Mouse (Mus musculus) lung, adult 18-20 months (tissue): ENCODE results near the gene Elovl6.

Source experiments
- DNase-seq, 2 experiments: peaks; one replicate each; pipeline ENCODE4 v3.0.0; 2022; ENCODE audit warnings: mixed read lengths in 2 of 2

Gene Elovl6

GRCm38 (mm10) chr3:129532180-129532864 lies at the start of gene Elovl6:
TSS of gene Elovl6 (plus strand) at chr3:129532355.
- peak; percentile 38 to 55 for DNase-seq

- no peak for DNase-seq
These were observed 43.4 kb upstream of the Elovl6 start for GRCm38 (mm10) chr3:129488774-129489173.

GRCm38 (mm10) chr3:129494123-129494522 lies 38.0 kb upstream of the Elovl6 start:
- peak; percentile 4 to 6 for DNase-seq

- no peak for DNase-seq
These were observed 37.4 kb upstream of the Elovl6 start for GRCm38 (mm10) chr3:129494731-129495130.

GRCm38 (mm10) chr3:129503781-129504180 lies 28.4 kb upstream of the Elovl6 start:
- no peak for DNase-seq

- DNase-seq = no peak
These were observed 27.2 kb upstream of the Elovl6 start for GRCm38 (mm10) chr3:129504928-129505327.

GRCm38 (mm10) chr3:129507736-129508135 lies 24.4 kb upstream of the Elovl6 start:
- DNase-seq = no peak

- no peak for DNase-seq
These were observed 23.6 kb upstream of the Elovl6 start for GRCm38 (mm10) chr3:129508571-129508970.

- DNase-seq = peak; percentile 52 to 76
These were observed 22.4 kb upstream of the Elovl6 start for GRCm38 (mm10) chr3:129509725-129510124.

GRCm38 (mm10) chr3:129515863-129516436 lies 16.2 kb upstream of the Elovl6 start:
- DNase-seq = no peak

GRCm38 (mm10) chr3:129520499-129520898 lies 11.7 kb upstream of the Elovl6 start:
- DNase-seq = no peak

GRCm38 (mm10) chr3:129523456-129524143 lies 8.6 kb upstream of the Elovl6 start:
- no peak for DNase-seq

- DNase-seq = no peak
These were observed 5.1 kb upstream of the Elovl6 start for GRCm38 (mm10) chr3:129527046-129527445.

GRCm38 (mm10) chr3:129529311-129529710 lies 2.8 kb upstream of the Elovl6 start:
- DNase-seq = no peak

- no peak for DNase-seq
These were observed 1.7 kb upstream of the Elovl6 start for GRCm38 (mm10) chr3:129530461-129530860.

GRCm38 (mm10) chr3:129532865-129533742 lies 949 bp downstream of the Elovl6 start:
- peak in 1 of 2 experiments; percentile 7 for DNase-seq

GRCm38 (mm10) chr3:129533743-129534530 lies 1.8 kb downstream of the Elovl6 start:
- DNase-seq = peak; percentile 62 to 72

GRCm38 (mm10) chr3:129535444-129535843 lies 3.3 kb downstream of the Elovl6 start:
- no peak for DNase-seq

- DNase-seq = peak; percentile 84 to 90
These were observed 4.0 kb downstream of the Elovl6 start for GRCm38 (mm10) chr3:129536109-129536508.

- no peak for DNase-seq
These were observed 5.8 kb downstream of the Elovl6 start for GRCm38 (mm10) chr3:129537954-129538353.

- DNase-seq = no peak
These were observed 8.7 kb downstream of the Elovl6 start for GRCm38 (mm10) chr3:129540882-129541281.

- DNase-seq = no peak
These were observed 9.3 kb downstream of the Elovl6 start for GRCm38 (mm10) chr3:129541456-129541855.
